Mouse (Mus musculus): ENCODE measurements around the gene Dmgdh.

- TF ChIP-seq CTCF (IDR thresholded peaks at IDR 0.05; ENCODE audit: control insufficient read depth, insufficient read depth, insufficient replicate concordance, low read depth, low read length) (no peak), POLR2A (IDR thresholded peaks at IDR 0.05; ENCODE audit: control insufficient read depth, low read depth, low read length) (no peak)
Observed at GRCm38 (mm10) chr13:93676864-93677263, 2.6 kb downstream of the Dmgdh start.

All from testis, adult 2 months (tissue).